Mouse (Mus musculus) MEL (cell line): ENCODE data around the gene Arsg. TPM values are rescaled to one million over a fixed set of nuclear protein-coding genes. Genes with fewer than 3 reads are reported as not detected.

ENCODE experiments used
- DNase-seq: peaks from one replicate; pipeline ENCODE4 v3.0.0; 2011; ENCODE audit warnings: low read depth, low spot score
- H3K27ac ChIP-seq: 2 replicates; pipeline ENCODE4 v1.5.1; 2012; ENCODE audit warnings: low read depth, mild to moderate bottlenecking, control low read depth, low read length, moderate library complexity; ENCODE audit not compliant: control insufficient read depth
- H3K27me3 ChIP-seq, 2 experiments: fragments of 150-350 bp in 1 of 2; sonication (generic) in 1 of 2; 2 replicates each; pipeline ENCODE4 v1.6.1; 2012; ENCODE audit warnings: low read length in 2 of 2, mild to moderate bottlenecking in 2 of 2, improper control_type of control experiment in 1 of 2, moderate library complexity in 1 of 2; ENCODE audit not compliant: insufficient read depth in 2 of 2, control insufficient read depth in 1 of 2
- H3K36me3 ChIP-seq, 2 experiments: 2 replicates each; pipeline ENCODE4 v1.6.1; 2012 to 2014; ENCODE audit warnings: low read length in 2 of 2, improper control_type of control experiment in 1 of 2, inconsistent platforms in 1 of 2, mild to moderate bottlenecking in 1 of 2; ENCODE audit not compliant: insufficient read depth in 2 of 2, control insufficient read depth in 1 of 2
- H3K4me1 ChIP-seq, 2 experiments: fragments of 150-350 bp in 1 of 2; sonication (generic) in 1 of 2; 2 replicates each; pipeline ENCODE4 v1.6.1; 2012; ENCODE audit warnings: low read length in 2 of 2, improper control_type of control experiment in 1 of 2, mild to moderate bottlenecking in 1 of 2; ENCODE audit not compliant: insufficient read depth in 2 of 2, control insufficient read depth in 1 of 2
- H3K4me3 ChIP-seq, 2 experiments: fragments of 150-350 bp in 1 of 2; sonication (generic) in 1 of 2; 2 replicates each; pipeline ENCODE4 v1.5.1; 2012; ENCODE audit warnings: low read depth in 2 of 2, low read length in 2 of 2, mild to moderate bottlenecking in 2 of 2, moderate library complexity in 2 of 2, control low read depth in 1 of 2, improper control_type of control experiment in 1 of 2; ENCODE audit not compliant: control insufficient read depth in 1 of 2, insufficient read depth in 1 of 2
- H3K79me2 ChIP-seq: 2 replicates; pipeline ENCODE4 v1.6.1; 2012; ENCODE audit warnings: mild to moderate bottlenecking, low read length, moderate library complexity; ENCODE audit not compliant: control insufficient read depth, poor library complexity, insufficient read depth
- H3K9ac ChIP-seq: 2 replicates; pipeline ENCODE4 v1.6.1; 2012; ENCODE audit warnings: low read depth, mild to moderate bottlenecking, control low read depth, low read length, moderate library complexity; ENCODE audit not compliant: control insufficient read depth, poor library complexity, severe bottlenecking
- H3K9me3 ChIP-seq: fragments of 150-350 bp; sonication (generic); replicated peaks from 2 replicates; pipeline ENCODE4 v1.6.1; 2012; ENCODE audit warnings: mild to moderate bottlenecking, low read length, improper control_type of control experiment, moderate library complexity; ENCODE audit not compliant: insufficient read depth
- BHLHE40 ChIP-seq: IDR thresholded peaks from 2 replicates; pipeline ENCODE4 v1.6.1; 2012; ENCODE audit warnings: low read depth, mild to moderate bottlenecking, inconsistent platforms, low read length, improper control_type of control experiment, borderline replicate concordance
- CHD1 ChIP-seq: IDR thresholded peaks from 2 replicates; pipeline ENCODE4 v1.6.1; 2012; ENCODE audit warnings: low read depth, mild to moderate bottlenecking, inconsistent platforms, low read length, improper control_type of control experiment
- CHD2 ChIP-seq: IDR thresholded peaks from 2 replicates; pipeline ENCODE4 v1.6.1; 2011; ENCODE audit warnings: low read length, improper control_type of control experiment
- CTCF ChIP-seq, 3 experiments: IDR thresholded peaks in 2 of 3; conservative IDR thresholded peaks in 1 of 3; 2 replicates each; pipeline ENCODE4 v1.5.1; 2011 to 2012; ENCODE audit warnings: low read length in 3 of 3, low read depth in 2 of 3, mild to moderate bottlenecking in 2 of 3, improper control_type of control experiment in 1 of 3, inconsistent platforms in 1 of 3, mixed read lengths in 1 of 3, moderate library complexity in 1 of 3; ENCODE audit not compliant: control insufficient read depth in 1 of 3, insufficient read depth in 1 of 3, poor library complexity in 1 of 3, severe bottlenecking in 1 of 3
- E2F4 ChIP-seq: IDR thresholded peaks from 2 replicates; pipeline ENCODE4 v1.6.1; 2011; ENCODE audit warnings: low read depth, low read length, improper control_type of control experiment, borderline replicate concordance
- ELF1 ChIP-seq: IDR thresholded peaks from 2 replicates; pipeline ENCODE4 v1.6.1; 2014; ENCODE audit warnings: low read depth, mild to moderate bottlenecking, inconsistent platforms, low read length, improper control_type of control experiment, moderate library complexity
- EP300 ChIP-seq, 2 experiments: IDR thresholded peaks; 2 replicates each; pipeline ENCODE4 v1.6.1; 2011; ENCODE audit warnings: improper control_type of control experiment in 2 of 2, low read length in 2 of 2, low read depth in 1 of 2, mild to moderate bottlenecking in 1 of 2
- ETS1 ChIP-seq: IDR thresholded peaks from 2 replicates; pipeline ENCODE4 v1.6.1; 2012; ENCODE audit warnings: low read depth, mild to moderate bottlenecking, inconsistent platforms, low read length, improper control_type of control experiment, moderate library complexity
- GABPA ChIP-seq: IDR thresholded peaks from 2 replicates; pipeline ENCODE4 v1.6.1; 2012; ENCODE audit warnings: low read depth, mild to moderate bottlenecking, inconsistent platforms, low read length, improper control_type of control experiment, moderate library complexity
- GATA1 ChIP-seq: IDR thresholded peaks from 2 replicates; pipeline ENCODE4 v1.6.1; 2011; ENCODE audit warnings: low read depth, low read length, improper control_type of control experiment
- KAT2A ChIP-seq: conservative IDR thresholded peaks from 2 replicates; pipeline ENCODE4 v1.6.1; 2012; ENCODE audit warnings: low read depth, low read length, improper control_type of control experiment, inconsistent platforms
- MAFK ChIP-seq: IDR thresholded peaks from 2 replicates; pipeline ENCODE4 v1.6.1; 2011; ENCODE audit warnings: low read depth, mild to moderate bottlenecking, low read length, improper control_type of control experiment, borderline replicate concordance
- MAX ChIP-seq: IDR thresholded peaks from 2 replicates; pipeline ENCODE4 v1.6.1; 2011; ENCODE audit warnings: low read length, improper control_type of control experiment
- MAZ ChIP-seq: IDR thresholded peaks from 2 replicates; pipeline ENCODE4 v1.6.1; 2012; ENCODE audit warnings: low read depth, mild to moderate bottlenecking, inconsistent platforms, low read length, improper control_type of control experiment
- MXI1 ChIP-seq: IDR thresholded peaks from 2 replicates; pipeline ENCODE4 v1.6.1; 2011; ENCODE audit warnings: mild to moderate bottlenecking, low read depth, low read length, improper control_type of control experiment
- MYB ChIP-seq: IDR thresholded peaks from 2 replicates; pipeline ENCODE4 v1.6.1; 2011; ENCODE audit warnings: mild to moderate bottlenecking, low read depth, low read length, improper control_type of control experiment
- NELFE ChIP-seq: IDR thresholded peaks from 2 replicates; pipeline ENCODE4 v1.6.1; 2011; ENCODE audit warnings: low read depth, low read length, improper control_type of control experiment
- NRF1 ChIP-seq: IDR thresholded peaks from 2 replicates; pipeline ENCODE4 v1.6.1; 2014; ENCODE audit warnings: low read depth, mild to moderate bottlenecking, inconsistent platforms, low read length, improper control_type of control experiment, moderate library complexity; ENCODE audit not compliant: poor library complexity, insufficient read depth, severe bottlenecking
- POLR2A ChIP-seq, 2 experiments: IDR thresholded peaks; 2 replicates each; pipeline ENCODE4 v1.6.1; 2011 to 2012; ENCODE audit warnings: low read length in 2 of 2, mild to moderate bottlenecking in 2 of 2, control low read depth in 1 of 2, improper control_type of control experiment in 1 of 2, low read depth in 1 of 2, moderate library complexity in 1 of 2; ENCODE audit not compliant: control insufficient read depth in 1 of 2, insufficient read depth in 1 of 2, poor library complexity in 1 of 2
- POLR2AphosphoS2 ChIP-seq: IDR thresholded peaks from 2 replicates; pipeline ENCODE4 v1.6.1; 2011; ENCODE audit warnings: low read length, improper control_type of control experiment
- POLR2AphosphoS5 ChIP-seq: IDR thresholded peaks from 2 replicates; pipeline ENCODE4 v1.6.1; 2012; ENCODE audit warnings: low read depth, borderline replicate concordance, mild to moderate bottlenecking, inconsistent platforms, low read length, moderate library complexity, mixed read lengths
- RCOR1 ChIP-seq: IDR thresholded peaks from 2 replicates; pipeline ENCODE4 v1.6.1; 2012; ENCODE audit warnings: low read depth, mild to moderate bottlenecking, inconsistent platforms, low read length, improper control_type of control experiment
- SIN3A ChIP-seq: IDR thresholded peaks from 2 replicates; pipeline ENCODE4 v1.6.1; 2012; ENCODE audit warnings: low read length, improper control_type of control experiment, inconsistent platforms
- TBP ChIP-seq: IDR thresholded peaks from 2 replicates; pipeline ENCODE4 v1.8.0; 2011; ENCODE audit warnings: low read depth, low read length, improper control_type of control experiment
- TCF12 ChIP-seq: IDR thresholded peaks from 2 replicates; pipeline ENCODE4 v1.6.1; 2014; ENCODE audit warnings: low read depth, mild to moderate bottlenecking, inconsistent platforms, low read length, improper control_type of control experiment, moderate library complexity
- UBTF ChIP-seq: IDR thresholded peaks from 2 replicates; pipeline ENCODE4 v1.6.1; 2012; ENCODE audit warnings: low read depth, mild to moderate bottlenecking, inconsistent platforms, low read length, improper control_type of control experiment, moderate library complexity, borderline replicate concordance; ENCODE audit not compliant: insufficient read depth
- USF1 ChIP-seq: IDR thresholded peaks from 2 replicates; pipeline ENCODE4 v1.6.1; 2014; ENCODE audit warnings: low read depth, mild to moderate bottlenecking, inconsistent platforms, low read length, improper control_type of control experiment, moderate library complexity
- USF2 ChIP-seq, 2 experiments: IDR thresholded peaks; 2 replicates each; pipeline ENCODE4 v1.6.1; 2011 to 2012; ENCODE audit warnings: improper control_type of control experiment in 2 of 2, low read length in 2 of 2, borderline replicate concordance in 1 of 2, inconsistent platforms in 1 of 2, low read depth in 1 of 2, mild to moderate bottlenecking in 1 of 2; ENCODE audit not compliant: insufficient read depth in 1 of 2
- ZKSCAN1 ChIP-seq: IDR thresholded peaks from 2 replicates; pipeline ENCODE4 v1.6.1; 2012; ENCODE audit warnings: low read depth, mild to moderate bottlenecking, inconsistent platforms, low read length, improper control_type of control experiment, moderate library complexity
- ZMIZ1 ChIP-seq: IDR thresholded peaks from 2 replicates; pipeline ENCODE4 v1.6.1; 2012; ENCODE audit warnings: low read depth, mild to moderate bottlenecking, inconsistent platforms, low read length, improper control_type of control experiment, moderate library complexity
- ZNF384 ChIP-seq: IDR thresholded peaks from 2 replicates; pipeline ENCODE4 v1.6.1; 2012; ENCODE audit warnings: low read depth, mild to moderate bottlenecking, inconsistent platforms, low read length, improper control_type of control experiment
- polyA plus RNA-seq, 2 experiments: library from polyadenylated mRNA; stranded (reverse) in 1 of 2; unstranded in 1 of 2; fragments of >175 nt in 1 of 2; fragments of >200 nt in 1 of 2; gene quantifications; 2 replicates each; pipeline versions ENCODE4 v1.2.1 to v1.2.4; 2012; ENCODE audit warnings: low replicate concordance in 2 of 2, low read depth in 1 of 2; ENCODE audit not compliant: insufficient read length in 2 of 2, insufficient read depth in 1 of 2, missing spikeins in 1 of 2
- total RNA-seq: library from RNA; depleted of rRNA; stranded (reverse); fragments of 300-350 nt; gene quantifications from 2 replicates; pipeline ENCODE4 v1.2.3, GENCODE M21; 2012

The Arsg gene
- total and polyA plus RNA-seq, 3 experiments = 3.9 to 5.2 TPM; not detected in 1

GRCm38 (mm10) chr11:109574604-109575003 is 101.4 kb downstream of the Arsg start:
- H3K4me1 ChIP-seq = peaks cover 10 to 14% of the 10 kb centered on the region in 2 experiments
- H3K36me3 ChIP-seq = peaks cover 0 to 14% of the 10 kb centered on the region in 2 experiments; a peak in 2 of 4 replicates
- no peaks in the 10 kb centered on the region for H3K79me2 ChIP-seq
- TF ChIP-seq MXI1 (no peak), NELFE (no peak), ZKSCAN1 (no peak)
- no peak overlapping the region for H3K4me3 ChIP-seq
- no peak overlapping the region for H3K27ac ChIP-seq
- no peak for DNase-seq
- H3K27me3 ChIP-seq = no peaks in the 10 kb centered on the region
- H3K9ac ChIP-seq = no peak overlapping the region
- H3K9me3 ChIP-seq = no peaks in the 10 kb centered on the region

- H3K79me2 ChIP-seq = no peaks in the 10 kb centered on the region
- peak; percentile 81 for DNase-seq
- H3K4me3 ChIP-seq = no peak overlapping the region
- H3K9me3 ChIP-seq = no peaks in the 10 kb centered on the region
- H3K27me3 ChIP-seq = no peaks in the 10 kb centered on the region
- peak overlapping the region; percentile 46 for H3K27ac ChIP-seq
- peaks cover 10 to 14% of the 10 kb centered on the region in 2 experiments for H3K4me1 ChIP-seq
- H3K36me3 ChIP-seq = peaks cover 0 to 14% of the 10 kb centered on the region in 2 experiments; a peak in 2 of 4 replicates
- no peak overlapping the region for H3K9ac ChIP-seq
- TF ChIP-seq BHLHE40 (no peak), KAT2A (no peak), MYB (peak; percentile 62; the same call in 1 of the 2 replicates), POLR2AphosphoS5 (no peak), TBP (no peak), GABPA (no peak), EP300 (IDR thresholded peaks at IDR 0.05; ENCODE audit: low read depth in 1 of 2, low read length in 2 of 2) (peak; percentile 73 to 78), E2F4 (no peak), NELFE (no peak), SIN3A (peak; percentile 63), GATA1 (0 out of 2 replicates have a peak, but pooled peaks have one; percentile 20), USF2 (IDR thresholded peaks at IDR 0.05; ENCODE audit: borderline replicate concordance in 1 of 2, insufficient read depth in 1 of 2, low read depth in 1 of 2, low read length in 2 of 2) (no peak), RCOR1 (peak; percentile 63), ELF1 (no peak), UBTF (no peak), TCF12 (peak; percentile 68; the same call in 1 of the 2 replicates), NRF1 (no peak), ZMIZ1 (no peak), ZKSCAN1 (no peak), MAFK (0 out of 2 replicates have a peak, but pooled peaks have one; percentile 16), CHD2 (no peak), USF1 (no peak), MAX (peak; percentile 41; the same call in 1 of the 2 replicates), ETS1 (peak; percentile 81), MXI1 (peak; percentile 45; the same call in 1 of the 2 replicates), CTCF (IDR thresholded peaks at IDR 0.05 in 2 of 3, conservative IDR thresholded peaks at IDR 0.05 in 1 of 3; ENCODE audit: control insufficient read depth in 1 of 3, insufficient read depth in 1 of 3, low read depth in 2 of 3, low read length in 3 of 3, poor library complexity in 1 of 3, severe bottlenecking in 1 of 3) (no peak), ZNF384 (peak; percentile 85), POLR2A (IDR thresholded peaks at IDR 0.05; ENCODE audit: control insufficient read depth in 1 of 2, insufficient read depth in 1 of 2, low read depth in 1 of 2, low read length in 2 of 2, poor library complexity in 1 of 2) (no peak), CHD1 (no peak), MAZ (no peak), POLR2AphosphoS2 (no peak)
Measured at GRCm38 (mm10) chr11:109575832-109576231, 102.7 kb downstream of the Arsg start.
